Mouse (Mus musculus): ENCODE results near the gene Tuft1.

DNA sequence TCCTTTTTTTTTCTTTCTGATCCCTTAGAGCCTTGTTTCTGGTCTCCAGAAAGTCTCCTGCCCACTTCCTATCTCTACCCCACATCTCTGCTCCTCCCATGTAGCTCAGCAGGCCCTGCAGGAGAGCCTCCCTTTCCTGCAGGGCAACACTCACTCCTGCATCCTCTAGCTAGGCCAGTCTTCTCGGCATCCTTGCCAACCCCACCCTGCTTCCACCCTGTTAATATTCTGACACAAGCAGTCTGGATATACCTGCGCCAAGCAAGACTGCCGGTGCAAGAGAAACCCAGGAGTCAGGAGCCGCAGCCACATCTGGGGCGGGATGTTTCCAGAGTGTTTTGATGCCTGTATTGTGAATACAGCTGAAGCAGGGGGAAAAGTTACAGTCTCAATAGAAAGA lies 46.8 kb downstream of the Tuft1 start:
- TF ChIP-seq CTCF (IDR thresholded peaks at IDR 0.05; ENCODE audit: control insufficient read depth, insufficient read depth, insufficient replicate concordance, low read depth, low read length): no peak
- TF ChIP-seq POLR2A (IDR thresholded peaks at IDR 0.05; ENCODE audit: control insufficient read depth, low read depth, low read length): no peak

Data from testis, adult 2 months (tissue).